Mouse (Mus musculus) embryonic facial prominence, embryonic 11.5 days (tissue): ENCODE measurements at regions not wholly inside any gene's neighbourhood (a gene's known extent, or its start where the extent isn't known, plus 50 kb on each side); places are given as distances from the start of the nearest gene placed in this dataset.

Experiments
- ATAC-seq: fragments of 200-750 bp; cut with Nextera tagmentation; replicated peaks from 2 replicates; pipeline ENCODE4 v1.8.0; 2017; ENCODE audit warnings: low read depth; ENCODE audit not compliant: insufficient number of reproducible peaks, low FRiP score, low TSS enrichment
- DNase-seq: peaks from one replicate; pipeline ENCODE4 v3.0.0-alpha.2; 2015; ENCODE audit warnings: low spot score
- H3K27ac ChIP-seq: fragments of 300-500 bp; sonication (generic); replicated peaks from 2 replicates; pipeline ENCODE4 v1.5.1; 2014; ENCODE audit warnings: mild to moderate bottlenecking, low read depth, low read length, control low read depth
- H3K27me3 ChIP-seq: fragments of 300-500 bp; sonication (generic); 2 replicates; pipeline ENCODE4 v1.6.1; 2014; ENCODE audit warnings: mild to moderate bottlenecking, low read length, moderate library complexity, mixed read lengths; ENCODE audit not compliant: control insufficient read depth, insufficient read depth
- H3K36me3 ChIP-seq: fragments of 300-500 bp; sonication (generic); replicated peaks from 2 replicates; pipeline ENCODE4 v1.6.1; 2014; ENCODE audit warnings: low read depth, mild to moderate bottlenecking, low read length, moderate library complexity, mixed read lengths; ENCODE audit not compliant: control insufficient read depth, insufficient read depth
- H3K4me1 ChIP-seq: fragments of 300-500 bp; sonication (generic); 2 replicates; pipeline ENCODE4 v1.6.1; 2014; ENCODE audit warnings: low read length, mixed read lengths; ENCODE audit not compliant: control insufficient read depth, insufficient read depth
- H3K4me2 ChIP-seq: fragments of 300-500 bp; sonication (generic); 2 replicates; pipeline ENCODE4 v1.6.1; 2014; ENCODE audit warnings: low read depth, mild to moderate bottlenecking, control low read depth, low read length, moderate library complexity
- H3K4me3 ChIP-seq: fragments of 300-500 bp; sonication (generic); 2 replicates; pipeline ENCODE4 v1.5.1; 2014; ENCODE audit warnings: low read depth, low read length, control low read depth
- H3K9ac ChIP-seq: fragments of 300-500 bp; sonication (generic); replicated peaks from 2 replicates; pipeline ENCODE4 v1.6.1; 2014; ENCODE audit warnings: mild to moderate bottlenecking, control low read depth, low read length
- H3K9me3 ChIP-seq: fragments of 300-500 bp; sonication (generic); replicated peaks from 2 replicates; pipeline ENCODE4 v1.6.1; 2016; ENCODE audit warnings: mild to moderate bottlenecking, low read length, inconsistent platforms, mixed read lengths; ENCODE audit not compliant: control insufficient read depth
- WGBS: fragments of 180-500 bp; shearing (Covaris S2); extraction: QIAGEN DNeasy Blood & Tissue Kit; methylation state at CpG from one replicate; pipeline ENCODE4 v1.1.7; 2014; 5-methylcytosine and 5-hydroxymethylcytosine counted together

- DNase-seq = no peak
- no peak overlapping the region for H3K4me2 ChIP-seq
- no peaks in the 10 kb centered on the region for H3K9me3 ChIP-seq
- no peaks in the 10 kb centered on the region for H3K27me3 ChIP-seq
- no peak for ATAC-seq
- H3K4me3 ChIP-seq = no peak overlapping the region
- H3K9ac ChIP-seq = no peak overlapping the region
- no peak overlapping the region for H3K27ac ChIP-seq
- no peaks in the 10 kb centered on the region for H3K36me3 ChIP-seq
- no peaks in the 10 kb centered on the region for H3K4me1 ChIP-seq
- 76% methylated on average over 6 of the region's 6 CpGs for WGBS
Observed at GRCm38 (mm10) chr11:42754481-42755272, 280.9 kb upstream of the Gm9972 start.

GRCm38 (mm10) chr11:42755415-42755814 is 280.1 kb upstream of the Gm9972 start:
- Histone ChIP-seq H3K27ac (no peak overlapping the region), H3K9me3 (no peaks in the 10 kb centered on the region), H3K4me3 (no peak overlapping the region), H3K36me3 (no peaks in the 10 kb centered on the region), H3K4me1 (no peaks in the 10 kb centered on the region), H3K4me2 (no peak overlapping the region), H3K9ac (no peak overlapping the region), H3K27me3 (no peaks in the 10 kb centered on the region)
- 77% methylated on average over 4 of the region's 4 CpGs for WGBS
- no peak for DNase-seq
- no peak for ATAC-seq

- ATAC-seq = no peak
- Histone ChIP-seq H3K36me3 (no peaks in the 10 kb centered on the region), H3K4me1 (no peaks in the 10 kb centered on the region), H3K9ac (no peak overlapping the region), H3K27me3 (no peaks in the 10 kb centered on the region), H3K27ac (no peak overlapping the region), H3K4me2 (no peak overlapping the region), H3K4me3 (no peak overlapping the region), H3K9me3 (no peaks in the 10 kb centered on the region)
- no peak for DNase-seq
Observed at GRCm38 (mm10) chr11:42765213-42765612, 270.3 kb upstream of the Gm9972 start.

GRCm38 (mm10) chr11:42775074-42775676 is 260.4 kb upstream of the Gm9972 start:
- H3K27ac ChIP-seq = no peak overlapping the region
- no peak overlapping the region for H3K4me2 ChIP-seq
- H3K4me1 ChIP-seq = no peaks in the 10 kb centered on the region
- WGBS = 60% methylated on average over 4 of the region's 4 CpGs
- H3K36me3 ChIP-seq = no peaks in the 10 kb centered on the region
- DNase-seq (no peak), ATAC-seq (no peak)
- no peak overlapping the region for H3K4me3 ChIP-seq
- no peak overlapping the region for H3K9ac ChIP-seq
- H3K27me3 ChIP-seq = no peaks in the 10 kb centered on the region
- no peaks in the 10 kb centered on the region for H3K9me3 ChIP-seq

GRCm38 (mm10) chr11:42811487-42811886 is 224.1 kb upstream of the Gm9972 start:
- WGBS = 88% methylated on average over 1 of the region's 1 CpGs
- H3K27me3 ChIP-seq = no peaks in the 10 kb centered on the region

GRCm38 (mm10) chr11:42815753-42816152 is 219.8 kb upstream of the Gm9972 start:
- DNase-seq (no peak), ATAC-seq (no peak)
- Histone ChIP-seq H3K4me2 (no peak overlapping the region), H3K27me3 (no peaks in the 10 kb centered on the region), H3K9ac (no peak overlapping the region), H3K36me3 (no peaks in the 10 kb centered on the region), H3K9me3 (no peaks in the 10 kb centered on the region), H3K27ac (no peak overlapping the region), H3K4me1 (no peaks in the 10 kb centered on the region), H3K4me3 (no peak overlapping the region)
- 84% methylated on average over 2 of the region's 2 CpGs for WGBS

More at GRCm38 (mm10) chr11:42811487-42811886, 224.1 kb upstream of the Gm9972 start:
- no peak for ATAC-seq
- no peaks in the 10 kb centered on the region for H3K4me1 ChIP-seq
- DNase-seq = no peak
- no peaks in the 10 kb centered on the region for H3K9me3 ChIP-seq
- no peak overlapping the region for H3K4me3 ChIP-seq
- no peak overlapping the region for H3K4me2 ChIP-seq
- H3K36me3 ChIP-seq = no peaks in the 10 kb centered on the region
- H3K27ac ChIP-seq = no peak overlapping the region
- H3K9ac ChIP-seq = no peak overlapping the region

GRCm38 (mm10) chr11:42822835-42823234 is 212.7 kb upstream of the Gm9972 start:
- Histone ChIP-seq H3K4me1 (no peaks in the 10 kb centered on the region), H3K27ac (no peak overlapping the region), H3K4me3 (no peak overlapping the region), H3K36me3 (no peaks in the 10 kb centered on the region), H3K9ac (no peak overlapping the region), H3K27me3 (no peaks in the 10 kb centered on the region), H3K9me3 (no peaks in the 10 kb centered on the region), H3K4me2 (no peak overlapping the region)
- DNase-seq (no peak), ATAC-seq (no peak)
- WGBS = 71% methylated on average over 1 of the region's 1 CpGs

GRCm38 (mm10) chr11:42845795-42846194 is 189.8 kb upstream of the Gm9972 start:
- Histone ChIP-seq H3K4me2 (no peak overlapping the region), H3K4me1 (no peaks in the 10 kb centered on the region), H3K27me3 (no peaks in the 10 kb centered on the region), H3K36me3 (no peaks in the 10 kb centered on the region), H3K9ac (no peak overlapping the region), H3K9me3 (no peaks in the 10 kb centered on the region), H3K4me3 (no peak overlapping the region), H3K27ac (no peak overlapping the region)
- no peak for ATAC-seq
- WGBS = 87% methylated on average over 1 of the region's 1 CpGs
- DNase-seq = no peak
